ENCODE assay signal across 8 mouse cellular contexts in the genomic region with DNA sequence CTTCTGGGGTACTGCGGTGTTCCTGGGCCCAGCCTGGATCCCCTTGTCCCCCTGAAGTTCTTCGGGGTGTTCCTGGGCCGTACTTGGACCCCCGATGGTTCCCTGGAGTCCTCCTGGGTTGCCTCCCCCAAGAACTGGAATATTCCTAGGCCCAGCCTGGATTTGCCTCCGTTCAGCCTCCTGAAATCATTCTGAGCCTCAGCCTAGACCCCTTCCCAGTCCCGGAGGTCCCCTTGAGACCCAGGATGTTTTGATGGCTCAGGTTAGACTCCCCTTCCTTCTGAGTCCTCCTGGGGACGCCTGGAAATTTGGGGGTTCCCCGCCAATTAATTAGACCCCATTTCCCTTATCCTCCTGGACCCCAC. TPM values are rescaled to one million over a fixed set of nuclear protein-coding genes. Genes with fewer than 3 reads are reported as not detected.
A peak's percentile ranks its signal among the peaks of the same experiment; 100 is the strongest.
DNase-seq lines count a peak whose midpoint lies in the region; ATAC-seq and TF ChIP-seq lines count a peak whose summit lies in the region.

No protein-coding gene starts in this region.

- no peak for TF ChIP-seq POLR2A in lung, adult 2 months (IDR thresholded peaks at IDR 0.05; ENCODE audit: borderline replicate concordance, extremely low read depth, low read depth, low read length)

- H3K4me2 ChIP-seq in embryonic facial prominence, embryonic 15.5 days (replicated peaks) = peak overlapping the region; percentile 63
- H3K4me2 ChIP-seq in intestine, postnatal 0 days (replicated peaks; ENCODE audit: low read depth) = peak overlapping the region; percentile 90
- H3K4me2 ChIP-seq in neural tube, embryonic 14.5 days (ENCODE audit: low read depth, low read length) = peak overlapping the region; percentile 86

- peaks cover 11% of the 10 kb centered on the region; the same call in 1 of the 2 replicates for H3K4me1 ChIP-seq in lung, adult 2 months (ENCODE audit: control insufficient read depth, insufficient read depth, low read length)
- H3K4me1 ChIP-seq in embryonic facial prominence, embryonic 15.5 days = peaks cover 21% of the 10 kb centered on the region
- H3K4me1 ChIP-seq in intestine, postnatal 0 days (replicated peaks; ENCODE audit: control insufficient read depth, insufficient read depth, low read length) = 0 out of 2 replicates have a peak, but pooled peaks cover 4% of the 10 kb centered on the region
- peaks cover 19% of the 10 kb centered on the region; the same call in 1 of the 2 replicates for H3K4me1 ChIP-seq in neural tube, embryonic 14.5 days (ENCODE audit: control insufficient read depth, insufficient read depth, low read length)

- no peaks in the 10 kb centered on the region for H3K27me3 ChIP-seq in embryonic facial prominence, embryonic 15.5 days
- H3K27me3 ChIP-seq in intestine, postnatal 0 days (replicated peaks; ENCODE audit: control insufficient read depth, insufficient read depth, low read length) = 0 out of 2 replicates have a peak, but pooled peaks cover 3% of the 10 kb centered on the region
- H3K27me3 ChIP-seq in neural tube, embryonic 14.5 days (ENCODE audit: control insufficient read depth, insufficient read depth, low read length) = no peaks in the 10 kb centered on the region

- no peak for DNase-seq in lung, adult 2 months
- no peak for DNase-seq in lung, postnatal 36 days
- DNase-seq in MN1 (ENCODE audit: low spot score) = no peak
- DNase-seq in urinary bladder, postnatal 14 days (ENCODE audit: low spot score) = no peak

- WGBS in lung, adult 2 months = 40% methylated on average over 8 of the region's 8 CpGs
- 23% methylated on average over 8 of the region's 8 CpGs for WGBS in embryonic facial prominence, embryonic 15.5 days
- WGBS in intestine, postnatal 0 days = 38% methylated on average over 8 of the region's 8 CpGs
- 7% methylated on average over 8 of the region's 8 CpGs for WGBS in neural tube, embryonic 14.5 days

- peak overlapping the region; percentile 91 for H3K9ac ChIP-seq in embryonic facial prominence, embryonic 15.5 days
- H3K9ac ChIP-seq in intestine, postnatal 0 days (ENCODE audit: low read depth, low read length) = peak overlapping the region; percentile 98
- H3K9ac ChIP-seq in neural tube, embryonic 14.5 days (replicated peaks; ENCODE audit: low read depth, low read length) = peak overlapping the region; percentile 95

- H3K4me3 ChIP-seq in lung, adult 2 months (replicated peaks; ENCODE audit: extremely low read depth, low read depth, low read length) = peak overlapping the region; percentile 70
- peak overlapping the region; percentile 90 for H3K4me3 ChIP-seq in embryonic facial prominence, embryonic 15.5 days (replicated peaks)
- peak overlapping the region; percentile 78 for H3K4me3 ChIP-seq in intestine, postnatal 0 days (ENCODE audit: low read depth, low read length)
- H3K4me3 ChIP-seq in neural tube, embryonic 14.5 days (ENCODE audit: low read depth, low read length) = peak overlapping the region; percentile 93

- TF ChIP-seq CTCF in lung, adult 2 months (IDR thresholded peaks at IDR 0.05; ENCODE audit: insufficient read depth, low read length) = no peak
- TF ChIP-seq CTCF in intestine, postnatal 0 days (IDR thresholded peaks at IDR 0.05; ENCODE audit: low read depth) = no peak

- peak overlapping the region; percentile 76 for H3K27ac ChIP-seq in embryonic facial prominence, embryonic 15.5 days (replicated peaks)
- peak overlapping the region; percentile 96 for H3K27ac ChIP-seq in intestine, postnatal 0 days (ENCODE audit: low read depth, low read length)
- peak overlapping the region; percentile 79 for H3K27ac ChIP-seq in neural tube, embryonic 14.5 days (ENCODE audit: low read depth, low read length)

- no peaks in the 10 kb centered on the region for H3K9me3 ChIP-seq in embryonic facial prominence, embryonic 15.5 days (replicated peaks)
- no peaks in the 10 kb centered on the region for H3K9me3 ChIP-seq in intestine, postnatal 0 days (ENCODE audit: control insufficient read depth)
- H3K9me3 ChIP-seq in neural tube, embryonic 14.5 days (ENCODE audit: control insufficient read depth, low read length) = no peaks in the 10 kb centered on the region

- H3K36me3 ChIP-seq in embryonic facial prominence, embryonic 15.5 days = no peaks in the 10 kb centered on the region
- no peaks in the 10 kb centered on the region; the same call in 1 of the 2 replicates for H3K36me3 ChIP-seq in intestine, postnatal 0 days (ENCODE audit: control insufficient read depth, insufficient read depth)
- no peaks in the 10 kb centered on the region for H3K36me3 ChIP-seq in neural tube, embryonic 14.5 days (ENCODE audit: control insufficient read depth, insufficient read depth, low read length)

- no peak for ATAC-seq in embryonic facial prominence, embryonic 15.5 days (ENCODE audit: insufficient number of reproducible peaks, low FRiP score, low TSS enrichment, low read depth)
- no peak for ATAC-seq in intestine, postnatal 0 days
- ATAC-seq in neural tube, embryonic 14.5 days (ENCODE audit: low read depth) = no peak; the same call in 1 of the 2 replicates
- no peak for ATAC-seq in megakaryocyte progenitor cell, adult 5-6 weeks (replicated peaks; ENCODE audit: poor library complexity)

RNA-seq across cellular contexts. Expression of a gene that starts 0.4 kb away (rescaled TPM):
- polyA plus RNA-seq in lung, adult 2 months (2012; rRNA removed) = 209 and 247 TPM in 2 replicates
- 99.7 and 105 TPM in 2 replicates for polyA plus RNA-seq in embryonic facial prominence, embryonic 15.5 days (2015; fragmentation: Nextera tagmentation; extraction: Ambion mirVana)
- 277 and 284 TPM in 2 replicates for polyA plus RNA-seq in intestine, postnatal 0 days (2015; fragmentation: Nextera tagmentation; extraction: Ambion mirVana)
- 64.4 and 89.5 TPM in 2 replicates for polyA plus RNA-seq in neural tube, embryonic 14.5 days (2014; fragmentation: Nextera tagmentation; extraction: Ambion mirVana)
- total RNA-seq in megakaryocyte progenitor cell, adult 5-6 weeks (2015) = 2.7 and 3.1 TPM in 2 replicates
- total RNA-seq in megakaryocyte progenitor cell, adult 5-6 weeks (2017) = 1.8 and 4.1 TPM in 2 replicates
